Mouse (Mus musculus) limb, embryonic 10.5 days (tissue): ENCODE results near the gene Dnajb12. TPM values are rescaled to one million over a fixed set of nuclear protein-coding genes. Genes with fewer than 3 reads are reported as not detected.
"Not testable (repeated sequence)": the region's sequence is repeated elsewhere in the genome, so short reads cannot be mapped to it uniquely, and the experiment has no call there.

Source experiments
- DNase-seq: peaks from one replicate; pipeline ENCODE4 v3.0.0-alpha.2; 2017; ENCODE audit warnings: low spot score
- H3K27ac ChIP-seq: fragments of 300-500 bp; sonication (generic); 2 replicates; pipeline ENCODE4 v1.5.1; 2016; ENCODE audit warnings: mild to moderate bottlenecking
- H3K27me3 ChIP-seq: fragments of 300-500 bp; sonication (generic); 2 replicates; pipeline ENCODE4 v1.6.1; 2016; ENCODE audit warnings: low read depth, mild to moderate bottlenecking; ENCODE audit not compliant: poor library complexity, severe bottlenecking
- H3K36me3 ChIP-seq: fragments of 300-500 bp; sonication (generic); 2 replicates; pipeline ENCODE4 v1.6.1; 2016; ENCODE audit warnings: mild to moderate bottlenecking, moderate library complexity
- H3K4me1 ChIP-seq: fragments of 300-500 bp; sonication (generic); 2 replicates; pipeline ENCODE4 v1.6.1; 2016
- H3K4me3 ChIP-seq: fragments of 300-500 bp; sonication (generic); 2 replicates; pipeline ENCODE4 v1.5.1; 2016; ENCODE audit warnings: mild to moderate bottlenecking, moderate library complexity
- H3K9me3 ChIP-seq: fragments of 300-500 bp; sonication (generic); replicated peaks from 2 replicates; pipeline ENCODE4 v1.6.1; 2016; ENCODE audit warnings: mild to moderate bottlenecking
- WGBS: fragments of 180-500 bp; shearing (Covaris S2); methylation state at CpG from one replicate; pipeline ENCODE4 v1.1.7; 2016; 5-methylcytosine and 5-hydroxymethylcytosine counted together
- polyA plus RNA-seq: library from polyadenylated mRNA; unstranded; fragments of >200 nt; fragmentation: Nextera tagmentation; extraction: Ambion mirVana; gene quantifications from 2 replicates; pipeline ENCODE4 v1.2.1, GENCODE M21; 2016

The Dnajb12 gene
- polyA plus RNA-seq, 1 experiment from 2014 or later = 25.8 TPM

GRCm38 (mm10) chr10:59876698-59877097, 2.7 kb upstream of the Dnajb12 start:
- H3K9me3 ChIP-seq, H3K27ac ChIP-seq, H3K4me3 ChIP-seq, H3K36me3 ChIP-seq, DNase-seq, H3K27me3 ChIP-seq, H3K4me1 ChIP-seq: not testable (repeated sequence)
- WGBS = 95% methylated on average over 4 of the region's 4 CpGs

DNA sequence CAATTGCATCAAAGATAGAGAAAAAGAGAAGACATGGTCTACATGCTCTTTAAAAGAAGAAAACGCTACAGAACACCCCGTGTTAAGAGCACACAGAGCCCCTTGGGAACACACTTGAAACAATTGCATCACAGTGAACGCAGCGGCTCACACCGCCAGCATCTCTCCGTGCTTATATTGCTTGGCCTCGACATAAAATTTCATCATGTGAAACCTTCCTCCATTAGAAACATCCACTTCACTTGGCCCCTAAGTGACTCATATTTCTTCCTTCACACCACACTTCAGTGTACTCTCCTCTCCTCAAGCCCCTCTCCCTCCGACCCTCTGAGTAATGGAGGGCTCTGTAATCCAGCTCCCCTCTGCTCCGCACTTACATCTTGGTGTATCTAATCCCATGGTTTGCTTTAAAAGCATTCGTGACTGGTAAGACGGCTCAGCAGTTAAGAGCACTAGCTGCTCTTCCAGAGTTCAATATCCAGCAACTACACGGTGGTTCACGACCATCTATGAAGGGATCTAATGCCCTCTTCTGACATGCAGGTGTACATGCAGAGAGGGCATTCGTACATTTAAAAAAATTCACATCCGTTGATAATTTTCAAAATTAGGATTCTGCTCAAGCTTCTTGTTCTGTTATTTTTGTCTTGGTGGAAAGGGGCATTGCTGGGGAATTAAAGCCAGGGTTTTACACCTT, 1.8 kb upstream of the Dnajb12 start:
- 80% methylated on average over 15 of the region's 15 CpGs for WGBS
- DNase-seq = no peak

GRCm38 (mm10) chr10:59878823-59879222, 533 bp upstream of the Dnajb12 start:
- DNase-seq = no peak
- Histone ChIP-seq H3K27ac (peak overlapping the region; percentile 99; the same call in 1 of the 2 replicates), H3K9me3 (no peaks in the 10 kb centered on the region), H3K27me3 (no peaks in the 10 kb centered on the region), H3K4me1 (peaks cover 10% of the 10 kb centered on the region), H3K4me3 (peak overlapping the region; percentile 90), H3K36me3 (peaks cover 11% of the 10 kb centered on the region)
- WGBS = 25% methylated on average over 5 of the region's 5 CpGs

More for the DNA sequence above, 1.8 kb upstream of the Dnajb12 start:
- no peaks in the 10 kb centered on the region for H3K27me3 ChIP-seq
- H3K4me1 ChIP-seq = peaks cover 10% of the 10 kb centered on the region
- H3K4me3 ChIP-seq = no peak overlapping the region
- H3K9me3 ChIP-seq = no peaks in the 10 kb centered on the region
- no peak overlapping the region for H3K27ac ChIP-seq
- no peaks in the 10 kb centered on the region for H3K36me3 ChIP-seq

- Histone ChIP-seq H3K4me1 (peaks cover 10% of the 10 kb centered on the region), H3K27me3 (no peaks in the 10 kb centered on the region), H3K36me3 (peaks cover 22% of the 10 kb centered on the region), H3K9me3 (no peaks in the 10 kb centered on the region), H3K27ac (peak overlapping the region; percentile 99), H3K4me3 (peak overlapping the region; percentile 90)
- DNase-seq = no peak
- WGBS = under 1% methylated on average over 13 of the region's 13 CpGs
Observed at GRCm38 (mm10) chr10:59880029-59880386, 652 bp downstream of the Dnajb12 start.

GRCm38 (mm10) chr10:59880837-59881236, 1.5 kb downstream of the Dnajb12 start:
- peaks cover 10% of the 10 kb centered on the region for H3K4me1 ChIP-seq
- H3K27me3 ChIP-seq = no peaks in the 10 kb centered on the region
- H3K9me3 ChIP-seq = no peaks in the 10 kb centered on the region
- H3K27ac ChIP-seq = no peak overlapping the region
- H3K36me3 ChIP-seq = peaks cover 30% of the 10 kb centered on the region
- WGBS = 91% methylated on average over 7 of the region's 7 CpGs
- DNase-seq = no peak
- peak overlapping the region; percentile 90 for H3K4me3 ChIP-seq

DNA sequence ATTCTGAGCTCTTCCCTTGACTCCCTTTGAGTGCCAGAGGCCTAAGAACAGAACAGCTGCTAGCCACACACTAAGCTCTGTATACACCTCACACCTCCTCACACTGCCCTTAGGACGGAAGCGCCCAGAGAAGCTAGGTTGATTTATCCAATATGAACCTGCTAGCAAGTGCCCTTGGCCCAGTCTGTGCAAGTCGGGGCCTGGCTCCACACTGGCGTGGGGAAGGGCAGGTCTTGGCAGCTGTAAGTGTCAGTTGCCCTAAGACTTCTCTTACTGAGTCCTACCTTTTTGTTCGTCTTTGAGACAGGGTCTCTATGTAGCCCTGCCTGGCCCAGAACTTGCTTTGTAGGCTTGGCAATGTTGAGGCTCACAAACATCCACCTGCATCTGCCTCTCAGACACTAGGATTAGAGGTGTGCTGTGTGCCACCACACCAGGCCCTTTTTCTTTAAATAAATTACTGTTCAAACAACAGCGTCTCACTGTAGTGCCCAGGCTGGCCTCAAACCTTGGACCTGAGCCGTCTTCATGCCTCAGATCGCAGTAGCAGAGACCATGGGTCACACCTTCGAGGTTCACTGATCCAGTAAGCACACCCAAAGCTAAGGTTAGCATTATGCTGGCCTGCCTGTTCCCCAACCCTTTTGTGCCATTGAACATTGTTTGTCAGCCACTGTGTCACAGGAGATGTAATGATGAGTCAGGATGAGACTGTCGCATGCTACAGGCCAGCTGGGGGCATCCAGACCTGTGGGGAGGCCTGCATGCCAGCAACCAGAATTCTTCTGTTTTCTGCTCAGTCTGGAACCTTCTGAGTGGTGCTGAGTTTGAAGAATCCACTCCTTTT, 5.2 kb downstream of the Dnajb12 start:
- Histone ChIP-seq H3K36me3 (peaks cover 42% of the 10 kb centered on the region), H3K4me1 (peaks cover 10% of the 10 kb centered on the region), H3K27ac (no peak overlapping the region), H3K9me3 (no peaks in the 10 kb centered on the region), H3K27me3 (no peaks in the 10 kb centered on the region), H3K4me3 (no peak overlapping the region)
- WGBS = 92% methylated on average over 10 of the region's 10 CpGs
- DNase-seq = no peak

DNA sequence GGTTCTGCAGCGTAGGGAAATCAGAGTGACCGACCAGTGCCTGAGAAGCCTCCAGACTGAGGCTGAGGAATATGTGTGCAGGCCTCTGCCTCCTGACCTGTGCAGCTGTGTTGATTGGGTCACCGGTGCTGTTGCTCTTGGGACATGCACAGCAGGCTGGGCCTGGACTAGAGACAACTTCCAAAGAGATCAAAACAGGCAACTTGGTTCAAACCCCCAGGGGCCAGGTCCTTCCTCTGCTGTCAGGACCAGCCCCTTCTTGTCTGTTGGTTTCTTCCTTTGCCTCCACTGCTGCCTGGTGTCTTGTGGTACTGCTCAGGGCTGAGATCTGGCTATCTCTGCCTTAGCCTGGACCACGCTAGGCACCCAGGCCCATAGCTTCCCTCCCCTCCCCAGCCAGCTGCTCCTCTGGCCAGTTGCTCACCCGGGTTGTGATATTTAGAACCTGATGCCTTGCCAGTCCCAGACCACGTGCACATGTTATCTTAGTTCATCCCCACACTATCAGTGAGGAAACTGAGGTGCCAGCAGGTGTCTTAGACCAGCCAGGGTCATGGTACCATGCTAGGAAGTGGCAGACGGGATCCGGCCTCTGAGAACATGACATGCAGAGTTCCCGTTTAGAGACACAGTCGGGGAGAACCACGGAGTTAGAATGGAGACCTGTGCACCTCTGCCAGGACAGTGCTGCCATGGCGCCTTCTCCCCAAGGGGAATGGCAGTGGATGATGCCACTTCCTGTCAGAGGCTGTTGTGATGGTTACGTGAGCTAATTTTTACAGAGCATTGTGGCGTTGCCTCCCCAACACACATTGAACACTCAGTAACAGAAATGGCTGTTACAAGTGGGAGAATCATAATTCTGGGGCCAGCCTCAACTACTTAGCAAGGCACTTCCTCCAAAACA, 6.1 kb downstream of the Dnajb12 start:
- Histone ChIP-seq H3K27me3 (no peaks in the 10 kb centered on the region), H3K9me3 (no peaks in the 10 kb centered on the region), H3K4me1 (peaks cover 11% of the 10 kb centered on the region), H3K27ac (no peak overlapping the region), H3K4me3 (no peak overlapping the region), H3K36me3 (peaks cover 49% of the 10 kb centered on the region)
- no peak for DNase-seq
- 94% methylated on average over 14 of the region's 14 CpGs for WGBS

DNA sequence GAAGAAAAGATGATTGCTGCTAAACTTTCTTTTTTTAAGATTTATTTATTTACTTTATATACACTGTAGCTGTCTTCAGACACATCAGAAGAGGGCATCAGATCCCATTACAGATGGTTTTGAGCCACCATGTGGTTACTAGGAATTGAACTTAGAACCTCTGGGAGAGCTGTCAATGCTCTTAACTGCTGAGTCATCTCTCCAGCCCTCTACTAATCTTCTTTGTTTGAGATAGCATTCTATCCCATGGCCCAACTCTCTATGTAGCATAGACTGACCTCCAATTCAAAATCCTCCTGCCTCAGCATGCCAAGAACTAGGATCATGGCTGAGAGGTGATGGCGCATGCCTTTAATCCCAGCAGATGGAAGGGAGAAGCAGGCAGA, 6.7 kb downstream of the Dnajb12 start:
- H3K9me3 ChIP-seq = no peaks in the 10 kb centered on the region
- H3K27me3 ChIP-seq = no peaks in the 10 kb centered on the region
- peaks cover 55% of the 10 kb centered on the region for H3K36me3 ChIP-seq
- no peak overlapping the region for H3K27ac ChIP-seq
- no peak overlapping the region for H3K4me3 ChIP-seq
- H3K4me1 ChIP-seq = peaks cover 4% of the 10 kb centered on the region; the same call in 1 of the 2 replicates
- DNase-seq = no peak
- 95% methylated on average over 1 of the region's 1 CpGs for WGBS

DNA sequence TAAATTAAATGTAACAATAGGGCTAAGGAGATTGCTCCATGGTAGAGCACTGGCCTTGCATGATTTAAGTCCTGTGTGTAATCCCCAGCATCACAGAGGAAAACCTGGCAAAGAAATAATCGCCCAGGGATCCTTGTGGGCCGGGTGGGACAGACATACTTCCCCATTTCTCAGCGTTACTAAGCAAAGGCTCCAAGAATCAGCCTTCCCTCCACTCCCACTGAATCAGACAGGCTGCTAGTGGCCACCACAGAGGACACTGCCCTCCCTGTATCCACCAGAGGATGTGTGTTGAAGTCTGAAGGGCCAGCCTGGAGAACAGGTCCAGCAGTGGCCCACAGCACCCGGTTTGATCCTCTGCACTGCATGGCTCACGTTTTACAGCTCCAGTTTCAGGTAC, 8.1 kb downstream of the Dnajb12 start:
- DNase-seq = no peak
- H3K27ac ChIP-seq = no peak overlapping the region
- no peaks in the 10 kb centered on the region for H3K27me3 ChIP-seq
- no peak overlapping the region for H3K4me3 ChIP-seq
- H3K9me3 ChIP-seq = no peaks in the 10 kb centered on the region
- WGBS = 92% methylated on average over 5 of the region's 5 CpGs
- H3K4me1 ChIP-seq = peaks cover 3% of the 10 kb centered on the region; the same call in 1 of the 2 replicates
- peaks cover 69% of the 10 kb centered on the region for H3K36me3 ChIP-seq

DNA sequence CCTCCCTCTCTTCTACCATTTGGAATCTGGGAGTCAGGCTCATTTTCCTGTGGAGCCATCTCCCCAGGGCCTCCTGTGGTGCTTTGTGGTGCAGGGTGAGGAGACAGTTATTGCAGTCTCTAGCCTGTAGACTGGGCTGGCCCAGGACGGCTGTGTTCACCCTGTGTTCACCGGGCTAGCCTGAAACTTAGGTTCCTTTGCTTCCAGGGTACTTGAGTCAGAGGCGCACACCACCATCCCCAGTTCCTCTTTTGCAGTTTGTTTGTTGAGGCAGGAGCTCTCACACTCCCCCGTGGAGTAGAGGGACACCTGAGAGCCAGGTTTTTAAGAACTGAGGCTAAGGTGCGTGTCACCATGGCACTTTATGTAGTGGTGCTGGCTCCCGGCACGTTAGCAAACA, 10.0 kb downstream of the Dnajb12 start:
- 93% methylated on average over 7 of the region's 7 CpGs for WGBS
- peaks cover 71% of the 10 kb centered on the region for H3K36me3 ChIP-seq
- H3K27ac ChIP-seq = no peak overlapping the region

GRCm38 (mm10) chr10:59889953-59890751, 10.8 kb downstream of the Dnajb12 start:
- Histone ChIP-seq H3K27me3 (no peaks in the 10 kb centered on the region), H3K4me3 (no peak overlapping the region), H3K4me1 (peaks cover 7% of the 10 kb centered on the region), H3K36me3 (peaks cover 71% of the 10 kb centered on the region), H3K9me3 (no peaks in the 10 kb centered on the region), H3K27ac (peak overlapping the region; percentile 58; the same call in 1 of the 2 replicates)
- no peak for DNase-seq
- WGBS = 88% methylated on average over 15 of the region's 15 CpGs

More for the DNA sequence above, 10.0 kb downstream of the Dnajb12 start:
- Histone ChIP-seq H3K4me1 (peaks cover 3% of the 10 kb centered on the region; the same call in 1 of the 2 replicates), H3K9me3 (no peaks in the 10 kb centered on the region), H3K4me3 (no peak overlapping the region), H3K27me3 (no peaks in the 10 kb centered on the region)
- DNase-seq = no peak

DNA sequence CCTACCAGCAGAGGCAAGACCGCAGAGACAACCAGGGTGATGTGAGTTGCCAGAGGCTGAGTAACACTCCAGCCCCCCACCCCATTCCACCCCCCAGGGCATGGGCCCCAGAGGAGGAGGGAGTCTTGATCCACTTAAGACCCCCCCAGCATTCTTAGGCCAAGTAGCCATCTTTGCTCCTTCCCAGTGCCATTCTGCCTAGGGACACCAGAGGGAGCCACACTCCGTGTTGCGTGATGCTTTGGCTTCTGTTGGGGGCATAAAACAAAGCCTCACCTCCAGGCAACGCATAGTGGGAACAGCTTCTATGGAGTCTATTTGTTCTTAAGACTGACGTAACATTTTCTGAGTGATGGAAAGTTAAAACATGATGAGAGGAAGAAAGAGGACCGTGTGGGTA, 13.6 kb downstream of the Dnajb12 start:
- Histone ChIP-seq H3K27ac (peak overlapping the region; percentile 9; the same call in 1 of the 2 replicates), H3K4me3 (no peak overlapping the region), H3K36me3 (peaks cover 84% of the 10 kb centered on the region), H3K9me3 (no peaks in the 10 kb centered on the region), H3K4me1 (peaks cover 23% of the 10 kb centered on the region), H3K27me3 (no peaks in the 10 kb centered on the region)
- peak; percentile 76 for DNase-seq
- 58% methylated on average over 6 of the region's 6 CpGs for WGBS
